Mouse (Mus musculus) bone marrow, adult 2 months (tissue): Measurements from ENCODE around the gene Tmem199. TPM values are rescaled to one million over a fixed set of nuclear protein-coding genes. Genes with fewer than 3 reads are reported as not detected.

Experiments
- H3K27ac ChIP-seq: fragments of 200-500 bp; 2 replicates; pipeline ENCODE4 v1.5.1; 2012; ENCODE audit warnings: low read depth, mild to moderate bottlenecking, control low read depth, inconsistent platforms, low read length; ENCODE audit not compliant: control insufficient read depth, poor library complexity, insufficient read depth
- H3K4me1 ChIP-seq: fragments of 200-500 bp; 2 replicates; pipeline ENCODE4 v1.6.1; 2011; ENCODE audit warnings: low read length; ENCODE audit not compliant: control insufficient read depth, insufficient read depth
- H3K4me3 ChIP-seq: fragments of 200-500 bp; replicated peaks from 2 replicates; pipeline ENCODE3; 2011; ENCODE audit warnings: mild to moderate bottlenecking, low read depth, low read length, control low read depth; ENCODE audit not compliant: control insufficient read depth
- CTCF ChIP-seq: fragments of 200-500 bp; IDR thresholded peaks from 2 replicates; pipeline ENCODE4 v1.5.1; 2011; ENCODE audit warnings: low read length, control low read depth; ENCODE audit not compliant: control insufficient read depth, insufficient read depth
- POLR2A ChIP-seq: fragments of 200-500 bp; IDR thresholded peaks from 2 replicates; pipeline ENCODE4 v1.6.1; 2011; ENCODE audit warnings: low read depth, mild to moderate bottlenecking, control low read depth, low read length, borderline replicate concordance; ENCODE audit not compliant: control insufficient read depth
- WGBS: fragments of 180-500 bp; shearing (Covaris S2); methylation state at CpG from one replicate; pipeline ENCODE4 v1.1.7; 2018; 5-methylcytosine and 5-hydroxymethylcytosine counted together
- polyA plus RNA-seq: library from polyadenylated mRNA; stranded (reverse); fragments of >200 nt; gene quantifications from 2 replicates; pipeline ENCODE4 v1.2.4, GENCODE M21; 2011; ENCODE audit warnings: low replicate concordance; ENCODE audit not compliant: missing spikeins, insufficient read depth, insufficient read length

Gene Tmem199
- 6.5 and 16.5 TPM in 2 replicates for polyA plus RNA-seq

GRCm38 (mm10) chr11:78512025-78512957 lies at the start of gene Tmem199, which contains the start of gene Poldip2:
TSS of gene Tmem199 (minus strand) at chr11:78512172.
TSS of gene Poldip2 (plus strand) at chr11:78512193.
- H3K4me1 ChIP-seq: no peaks in the 10 kb centered on the region
- peak within 1 kb of the TSS; percentile 86 for H3K27ac ChIP-seq
- peak; percentile 87 for TF ChIP-seq POLR2A
- TF ChIP-seq CTCF: no peak
- 1% methylated on average over 67 of the region's 67 CpGs for WGBS
- H3K4me3 ChIP-seq: peak within 1 kb of the TSS; percentile 82

GRCm38 (mm10) chr11:78560447-78560846 lies 48.5 kb upstream of the Tmem199 start:
- 7% methylated on average over 4 of the region's 4 CpGs for WGBS
- Histone ChIP-seq H3K27ac (no peak overlapping the region), H3K4me1 (no peaks in the 10 kb centered on the region; the same call in 1 of the 2 replicates), H3K4me3 (no peak overlapping the region)
- peak; percentile 68 for TF ChIP-seq CTCF
- TF ChIP-seq POLR2A: no peak

- Histone ChIP-seq H3K4me3 (no peak overlapping the region), H3K4me1 (no peaks in the 10 kb centered on the region; the same call in 1 of the 2 replicates), H3K27ac (no peak overlapping the region)
- WGBS: 63% methylated on average over 8 of the region's 8 CpGs
- TF ChIP-seq POLR2A (no peak), CTCF (peak; percentile 35; the same call in 1 of the 2 replicates)
These were observed 45.3 kb upstream of the Tmem199 start for GRCm38 (mm10) chr11:78557241-78557640.

- Histone ChIP-seq H3K4me1 (no peaks in the 10 kb centered on the region; the same call in 1 of the 2 replicates), H3K27ac (no peak overlapping the region), H3K4me3 (no peak overlapping the region)
- TF ChIP-seq POLR2A (no peak), CTCF (no peak)
- 41% methylated on average over 4 of the region's 4 CpGs for WGBS
These were observed 44.1 kb upstream of the Tmem199 start for GRCm38 (mm10) chr11:78556070-78556469.

- WGBS: 46% methylated on average over 3 of the region's 3 CpGs
- TF ChIP-seq CTCF (no peak), POLR2A (no peak)
- Histone ChIP-seq H3K27ac (no peak overlapping the region), H3K4me3 (no peak overlapping the region), H3K4me1 (no peaks in the 10 kb centered on the region; the same call in 1 of the 2 replicates)
These were observed 43.7 kb upstream of the Tmem199 start for GRCm38 (mm10) chr11:78555623-78556022.

GRCm38 (mm10) chr11:78551059-78551398 lies 39.1 kb upstream of the Tmem199 start:
- Histone ChIP-seq H3K4me3 (peak overlapping the region; percentile 10), H3K4me1 (no peaks in the 10 kb centered on the region; the same call in 1 of the 2 replicates), H3K27ac (no peak overlapping the region)
- TF ChIP-seq CTCF (no peak), POLR2A (no peak)
- WGBS: 27% methylated on average over 6 of the region's 6 CpGs

- H3K27ac ChIP-seq: peak within 1 kb of the TSS; percentile 50
- WGBS: under 1% methylated on average over 60 of the region's 60 CpGs
- H3K4me1 ChIP-seq: no peaks in the 10 kb centered on the region; the same call in 1 of the 2 replicates
- peak within 1 kb of the TSS; percentile 84 for H3K4me3 ChIP-seq
- TF ChIP-seq CTCF (0 out of 2 replicates have a peak, but pooled peaks have one; percentile 3), POLR2A (peak; percentile 54)
These were observed 38.4 kb upstream of the Tmem199 start, which contains the start of gene Tmem97 for GRCm38 (mm10) chr11:78550168-78551058. TSS of gene Tmem97 (minus strand) at chr11:78550777.

GRCm38 (mm10) chr11:78549491-78549987 lies 37.6 kb upstream of the Tmem199 start:
- no peaks in the 10 kb centered on the region; the same call in 1 of the 2 replicates for H3K4me1 ChIP-seq
- WGBS: 13% methylated on average over 5 of the region's 5 CpGs
- no peak for TF ChIP-seq POLR2A
- no peak for TF ChIP-seq CTCF

More at GRCm38 (mm10) chr11:78549491-78549987, 37.6 kb upstream of the Tmem199 start:
- peak overlapping the region; percentile 29 for H3K4me3 ChIP-seq
- H3K27ac ChIP-seq: no peak overlapping the region
